Mouse (Mus musculus) heart, embryonic 13.5 days (tissue): ENCODE data around the gene Maneal. TPM values are rescaled to one million over a fixed set of nuclear protein-coding genes. Genes with fewer than 3 reads are reported as not detected.

ENCODE experiments used
- ATAC-seq: fragments of 200-750 bp; cut with Nextera tagmentation; 2 replicates; pipeline ENCODE4 v1.8.0; 2017; ENCODE audit warnings: moderate TSS enrichment; ENCODE audit not compliant: insufficient number of reproducible peaks, low FRiP score, low TSS enrichment; ENCODE audit errors: extremely low read depth
- H3K27ac ChIP-seq: fragments of 300-500 bp; sonication (generic); replicated peaks from 2 replicates; pipeline ENCODE4 v1.5.1; 2015; ENCODE audit warnings: moderate library complexity, mild to moderate bottlenecking, inconsistent platforms
- H3K27me3 ChIP-seq: fragments of 300-500 bp; sonication (generic); replicated peaks from 2 replicates; pipeline ENCODE4 v1.6.1; 2015; ENCODE audit warnings: mild to moderate bottlenecking, inconsistent platforms
- H3K36me3 ChIP-seq: fragments of 300-500 bp; sonication (generic); 2 replicates; pipeline ENCODE4 v1.6.1; 2015; ENCODE audit warnings: mild to moderate bottlenecking, inconsistent platforms
- H3K4me1 ChIP-seq: fragments of 300-500 bp; sonication (generic); 2 replicates; pipeline ENCODE4 v1.6.1; 2015; ENCODE audit warnings: inconsistent platforms
- H3K4me2 ChIP-seq: fragments of 300-500 bp; sonication (generic); 2 replicates; pipeline ENCODE4 v1.6.1; 2015; ENCODE audit warnings: inconsistent platforms, mild to moderate bottlenecking, moderate library complexity
- H3K4me3 ChIP-seq: fragments of 300-500 bp; sonication (generic); 2 replicates; pipeline ENCODE4 v1.5.1; 2015; ENCODE audit warnings: moderate library complexity, mild to moderate bottlenecking, inconsistent platforms
- H3K9ac ChIP-seq: fragments of 300-500 bp; sonication (generic); 2 replicates; pipeline ENCODE4 v1.6.1; 2015; ENCODE audit warnings: inconsistent platforms, mild to moderate bottlenecking, moderate library complexity
- H3K9me3 ChIP-seq: fragments of 300-500 bp; sonication (generic); 2 replicates; pipeline ENCODE4 v1.6.1; 2016; ENCODE audit warnings: inconsistent platforms
- WGBS: fragments of 180-500 bp; shearing (Covaris S2); methylation state at CpG from one replicate; pipeline ENCODE4 v1.1.7; 2015; ENCODE audit warnings: mixed read lengths; 5-methylcytosine and 5-hydroxymethylcytosine counted together
- polyA plus RNA-seq: library from polyadenylated mRNA; unstranded; fragments of >200 nt; fragmentation: Nextera tagmentation; extraction: Ambion mirVana; gene quantifications from 2 replicates; pipeline ENCODE4 v1.2.1, GENCODE M21; 2015

Gene Maneal
- polyA plus RNA-seq, 1 experiment from 2014 or later = not detected

DNA sequence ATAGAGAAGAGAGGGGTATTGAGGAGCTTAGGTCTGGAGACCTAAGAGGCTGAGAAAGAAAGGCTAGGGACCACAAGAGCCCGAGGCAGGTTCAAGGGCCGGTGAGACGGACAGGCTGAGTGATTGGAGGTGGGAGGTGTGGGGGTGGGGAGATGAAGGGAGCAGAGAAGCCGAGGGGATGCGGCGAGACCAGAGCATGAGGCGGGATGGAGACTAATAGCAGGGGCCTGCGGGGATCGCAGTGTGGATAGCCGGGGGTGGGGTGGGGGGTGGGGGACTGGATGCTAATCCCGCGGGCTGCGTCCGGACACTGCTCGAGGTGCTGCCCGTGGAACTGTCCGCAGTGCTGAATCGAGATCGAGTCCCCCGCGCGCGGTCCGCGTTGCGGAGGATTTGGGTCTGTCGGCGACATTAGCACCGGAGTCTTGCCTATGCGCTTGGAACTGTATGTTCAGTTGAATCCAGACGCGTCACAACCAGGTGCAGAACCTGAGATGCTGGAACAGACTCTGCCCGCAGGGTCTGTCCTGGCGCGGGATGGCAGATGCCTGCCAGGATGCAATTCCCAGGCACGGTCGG lies 20.3 kb upstream of the Maneal start:
- H3K4me3 ChIP-seq = no peak overlapping the region
- no peak for ATAC-seq

DNA sequence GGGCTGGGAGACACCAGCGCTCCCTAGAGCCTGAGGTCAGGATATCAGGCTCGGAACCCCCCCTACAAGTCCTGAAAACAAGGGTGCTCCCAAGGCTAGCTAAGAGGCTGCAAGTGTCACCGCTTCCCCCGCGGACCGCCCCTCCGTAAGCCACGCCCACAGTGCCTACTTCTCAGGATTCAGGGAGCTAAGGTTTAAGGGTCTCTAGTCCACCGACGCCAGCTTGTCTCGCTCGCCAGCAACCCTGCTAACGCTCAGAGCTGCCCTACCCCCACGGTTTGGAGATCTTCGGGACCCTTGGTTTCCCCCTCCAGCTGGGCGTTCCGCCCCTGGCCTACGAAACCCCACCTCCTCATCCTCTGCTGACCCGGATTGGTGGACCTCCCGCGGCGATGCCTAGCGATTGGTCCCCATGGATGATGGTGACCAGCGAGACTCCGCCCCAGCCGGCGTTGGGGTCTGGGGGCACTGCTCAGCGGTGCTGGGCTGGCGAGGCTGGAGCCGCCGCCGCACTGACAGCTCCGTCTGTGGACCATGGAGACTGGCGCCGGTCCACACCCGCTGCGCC lies 19.5 kb upstream of the Maneal start:
- no peak overlapping the region for H3K9ac ChIP-seq
- H3K9me3 ChIP-seq = no peaks in the 10 kb centered on the region
- H3K4me1 ChIP-seq = peaks cover 11% of the 10 kb centered on the region
- no peak for ATAC-seq
- peak overlapping the region; percentile 66 for H3K4me2 ChIP-seq
- H3K36me3 ChIP-seq = no peaks in the 10 kb centered on the region
- peak overlapping the region; percentile 42 for H3K4me3 ChIP-seq
- no peak overlapping the region for H3K27ac ChIP-seq
- WGBS = under 1% methylated on average over 37 of the region's 37 CpGs
- peaks cover 85% of the 10 kb centered on the region for H3K27me3 ChIP-seq

More for the DNA sequence above, 20.3 kb upstream of the Maneal start:
- Histone ChIP-seq H3K9ac (no peak overlapping the region), H3K27me3 (peaks cover 91% of the 10 kb centered on the region), H3K9me3 (no peaks in the 10 kb centered on the region), H3K4me1 (peaks cover 11% of the 10 kb centered on the region), H3K27ac (no peak overlapping the region), H3K36me3 (no peaks in the 10 kb centered on the region), H3K4me2 (peak overlapping the region; percentile 66)
- 1% methylated on average over 37 of the region's 37 CpGs for WGBS

DNA sequence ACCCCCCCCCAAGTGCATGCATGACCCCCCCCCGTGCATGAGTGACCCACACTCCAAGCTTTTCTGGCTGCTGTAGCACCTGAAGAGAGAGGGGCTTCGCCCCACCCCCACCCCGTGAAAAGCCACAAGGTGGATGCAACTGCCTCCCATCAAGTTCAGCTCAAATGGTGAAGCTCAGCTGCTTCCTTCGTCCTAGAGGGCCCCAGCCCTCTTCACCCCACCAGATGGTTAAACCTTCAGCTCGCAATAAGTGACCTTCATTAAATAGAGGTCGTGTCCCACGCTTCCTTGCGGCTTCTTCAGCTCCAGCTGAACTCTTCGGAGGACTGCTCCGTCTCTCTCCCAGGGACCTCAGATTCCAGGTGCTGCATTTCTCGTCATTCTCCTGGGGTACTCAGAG lies 18.6 kb upstream of the Maneal start, which contains the start of gene Epha10:
Gene Epha10, plus strand, starts transcription at position 301 of the 400 bp plus-strand sequence.
- Histone ChIP-seq H3K4me1 (peaks cover 11% of the 10 kb centered on the region), H3K9ac (no peak within 1 kb of the TSS), H3K4me2 (peak within 1 kb of the TSS; percentile 66), H3K27ac (no peak within 1 kb of the TSS), H3K27me3 (peaks cover 76% of the 10 kb centered on the region), H3K9me3 (no peaks in the 10 kb centered on the region), H3K4me3 (peak within 1 kb of the TSS; percentile 42), H3K36me3 (no peaks in the 10 kb centered on the region)
- 7% methylated on average over 11 of the region's 11 CpGs for WGBS
- no peak for ATAC-seq

DNA sequence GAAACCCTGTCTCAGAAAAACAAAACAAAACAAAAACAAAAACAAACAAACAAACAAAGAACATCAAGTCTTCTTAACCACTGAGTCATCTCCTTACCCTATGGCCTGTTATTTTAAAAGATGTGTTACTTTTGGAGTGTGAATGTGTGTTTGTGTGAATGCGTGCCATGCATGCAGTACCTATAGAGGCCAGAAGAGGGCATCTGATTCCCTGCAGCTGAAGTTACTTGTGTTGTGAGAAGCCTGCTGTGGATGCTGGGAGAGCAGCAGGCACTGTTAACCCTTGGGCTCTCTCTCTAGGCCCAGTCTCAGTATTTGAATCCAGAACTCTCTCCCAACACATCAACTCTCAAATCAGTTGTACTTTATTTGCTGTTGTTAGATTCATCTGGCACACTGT lies 10.7 kb upstream of the Maneal start:
- H3K4me1 ChIP-seq = no peaks in the 10 kb centered on the region
- ATAC-seq = no peak
- H3K9ac ChIP-seq = no peak overlapping the region
- WGBS = 83% methylated on average over 1 of the region's 1 CpGs
- peaks cover 4% of the 10 kb centered on the region; the same call in 1 of the 2 replicates for H3K9me3 ChIP-seq
- H3K27me3 ChIP-seq = peaks cover 5% of the 10 kb centered on the region; the same call in 1 of the 2 replicates
- no peak overlapping the region for H3K4me3 ChIP-seq
- no peak overlapping the region for H3K4me2 ChIP-seq
- H3K36me3 ChIP-seq = no peaks in the 10 kb centered on the region
- H3K27ac ChIP-seq = no peak overlapping the region

DNA sequence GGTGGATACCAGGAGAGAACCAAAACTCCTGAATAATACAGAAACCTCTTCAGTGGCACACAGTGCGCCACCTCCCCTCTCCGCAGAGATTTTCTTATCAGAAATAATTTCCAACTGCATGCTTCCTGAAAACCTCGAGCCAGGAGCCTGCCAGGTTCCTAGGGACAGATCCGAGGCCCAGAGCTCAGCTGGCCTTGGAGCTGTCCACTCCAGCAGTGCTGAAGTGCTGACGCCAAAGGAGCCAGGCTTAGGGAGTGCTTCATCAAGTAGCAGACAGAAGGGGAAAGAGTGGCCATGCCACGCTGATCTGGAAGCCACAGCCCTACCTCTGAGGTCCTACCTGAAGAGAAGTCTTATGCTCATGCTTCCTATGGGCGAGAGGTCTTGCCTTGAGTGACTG lies 1.5 kb downstream of the Maneal start:
- H3K4me3 ChIP-seq = no peak overlapping the region
- under 1% methylated on average over 7 of the region's 7 CpGs for WGBS
- ATAC-seq = no peak
- peaks cover 50% of the 10 kb centered on the region for H3K27me3 ChIP-seq
- no peak overlapping the region for H3K4me2 ChIP-seq
- H3K36me3 ChIP-seq = peaks cover 17% of the 10 kb centered on the region
- H3K9me3 ChIP-seq = no peaks in the 10 kb centered on the region
- no peak overlapping the region for H3K9ac ChIP-seq
- peaks cover 22% of the 10 kb centered on the region for H3K4me1 ChIP-seq
- no peak overlapping the region for H3K27ac ChIP-seq

DNA sequence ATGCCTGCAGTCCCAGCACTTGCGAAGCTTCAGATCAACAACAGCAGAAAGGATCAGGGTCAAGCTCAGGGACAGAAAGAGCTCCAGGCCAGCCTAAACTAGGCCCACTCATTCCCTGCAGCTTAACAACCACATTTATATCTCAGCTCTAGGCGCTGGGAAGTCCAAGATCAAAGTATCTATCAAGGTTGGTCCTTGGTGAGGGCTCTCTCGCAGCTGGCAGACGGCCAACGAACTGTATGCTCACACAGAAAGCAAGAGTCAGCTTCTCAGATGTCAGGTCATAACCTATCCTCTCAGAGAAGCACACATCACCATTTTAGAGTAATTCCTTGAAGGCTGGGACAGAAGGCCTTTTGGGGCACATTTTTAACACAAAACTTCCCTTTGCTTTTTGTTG lies 3.6 kb downstream of the Maneal start:
- Histone ChIP-seq H3K27ac (no peak overlapping the region), H3K4me3 (no peak overlapping the region), H3K36me3 (peaks cover 35% of the 10 kb centered on the region), H3K27me3 (peaks cover 34% of the 10 kb centered on the region), H3K9me3 (no peaks in the 10 kb centered on the region), H3K4me1 (peaks cover 22% of the 10 kb centered on the region), H3K4me2 (no peak overlapping the region), H3K9ac (no peak overlapping the region)
- WGBS = 51% methylated on average over 5 of the region's 5 CpGs
- ATAC-seq = no peak

DNA sequence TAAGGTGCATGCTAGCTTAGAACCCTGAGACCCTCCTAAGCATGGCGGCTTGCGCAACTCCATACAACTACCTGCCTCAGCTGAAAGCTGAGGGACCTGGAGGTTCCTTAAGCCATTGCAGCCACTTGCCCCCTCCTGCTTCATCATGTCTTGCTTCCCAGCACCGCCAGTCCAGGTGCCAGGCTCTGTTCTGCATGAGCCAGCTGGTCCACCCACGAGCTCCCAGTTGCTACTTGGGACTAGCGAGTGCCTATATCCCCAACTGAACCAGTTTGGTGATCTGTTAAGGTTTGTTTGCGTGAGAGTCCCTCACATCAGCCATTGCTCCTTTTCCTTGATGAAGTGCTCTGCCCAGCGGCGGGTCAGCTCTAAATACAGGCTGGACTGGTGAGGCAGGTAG lies 5.7 kb downstream of the Maneal start:
- no peak overlapping the region for H3K4me3 ChIP-seq
- peaks cover 47% of the 10 kb centered on the region for H3K36me3 ChIP-seq
- H3K27ac ChIP-seq = no peak overlapping the region
- peaks cover 13% of the 10 kb centered on the region for H3K27me3 ChIP-seq
- ATAC-seq = no peak
- H3K4me1 ChIP-seq = peaks cover 22% of the 10 kb centered on the region
- no peak overlapping the region for H3K4me2 ChIP-seq
- H3K9ac ChIP-seq = no peak overlapping the region
- no peaks in the 10 kb centered on the region for H3K9me3 ChIP-seq
- WGBS = 91% methylated on average over 8 of the region's 8 CpGs

DNA sequence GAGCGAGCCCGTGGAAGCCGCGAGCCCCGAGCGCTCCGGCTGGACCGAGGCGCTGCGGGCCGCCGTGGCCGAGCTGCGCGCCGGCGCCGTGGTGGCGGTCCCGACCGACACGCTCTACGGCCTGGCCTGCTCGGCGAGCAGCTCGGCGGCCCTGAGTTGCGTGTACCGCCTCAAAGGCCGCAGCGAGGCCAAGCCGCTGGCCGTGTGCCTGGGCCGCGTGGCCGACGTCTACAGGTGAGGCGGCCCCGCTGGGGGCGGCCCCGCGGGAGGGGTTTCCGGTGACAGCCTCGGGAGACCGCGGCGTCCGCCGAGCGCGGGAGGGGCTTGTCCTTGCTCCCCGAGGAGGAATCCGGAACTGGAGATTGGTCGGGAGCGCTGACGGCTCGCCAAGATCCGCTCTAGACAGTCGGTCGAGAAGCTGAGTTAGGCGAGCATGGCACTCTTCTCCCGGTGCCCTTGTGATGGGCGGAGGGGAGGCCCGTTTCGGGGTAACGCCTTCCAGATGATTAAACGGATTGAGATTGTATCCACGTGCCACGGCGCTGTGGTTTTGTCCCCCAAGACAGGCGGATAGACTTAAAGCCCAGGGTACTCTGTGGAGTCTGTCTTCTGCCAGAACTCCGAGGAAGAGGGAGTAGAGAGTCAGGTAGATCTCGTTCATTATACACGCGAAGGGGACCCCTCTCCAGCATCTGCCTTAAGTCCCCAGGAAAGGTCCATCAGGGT lies 10.9 kb downstream of the Maneal start, which contains the start of gene 1110065P20Rik:
Gene 1110065P20Rik, minus strand, starts transcription at position 264 of the 726 bp plus-strand sequence.
- H3K4me3 ChIP-seq = peak within 1 kb of the TSS; percentile 78
- peak within 1 kb of the TSS; percentile 95 for H3K4me2 ChIP-seq
- no peaks in the 10 kb centered on the region for H3K27me3 ChIP-seq
- ATAC-seq = peak; percentile 25
- no peaks in the 10 kb centered on the region for H3K9me3 ChIP-seq
- under 1% methylated on average over 70 of the region's 75 CpGs for WGBS
- H3K27ac ChIP-seq = peak within 1 kb of the TSS; percentile 93
- H3K36me3 ChIP-seq = peaks cover 36% of the 10 kb centered on the region
- H3K9ac ChIP-seq = peak within 1 kb of the TSS; percentile 94
- peaks cover 26% of the 10 kb centered on the region for H3K4me1 ChIP-seq

DNA sequence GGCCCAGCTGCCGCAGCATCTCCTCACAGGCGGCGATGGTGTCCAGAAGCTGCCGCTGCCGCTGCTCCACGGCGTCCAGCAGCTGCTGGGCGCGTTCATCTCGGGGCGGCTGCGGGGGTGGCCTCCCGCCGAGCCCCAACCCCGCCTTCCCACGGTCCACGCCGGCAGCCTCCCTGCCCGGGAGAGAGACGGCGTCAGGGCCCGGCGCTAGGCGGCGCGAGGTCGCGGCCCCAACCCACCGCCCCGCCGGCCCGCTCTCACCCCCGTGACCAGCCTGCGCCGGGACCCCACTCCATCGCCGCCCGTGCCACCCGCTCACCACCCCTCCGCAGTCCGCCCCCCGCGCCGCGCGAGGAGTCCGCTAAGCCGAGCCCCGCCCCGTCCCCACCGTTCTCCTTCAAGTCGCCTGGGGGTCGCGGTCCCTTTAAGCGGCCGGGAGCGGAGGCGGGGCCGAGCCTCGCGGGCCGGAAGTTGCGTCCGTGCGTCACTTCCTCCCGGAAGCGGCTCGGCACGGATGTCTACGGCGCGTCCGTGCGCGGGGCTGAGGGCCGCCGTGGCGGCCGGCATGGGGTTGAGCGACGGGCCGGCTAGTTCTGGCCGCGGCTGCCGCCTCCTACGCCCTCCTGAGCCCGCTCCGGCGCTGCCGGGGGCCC lies 11.6 kb downstream of the Maneal start, which contains the start of gene Yrdc:
Gene Yrdc, plus strand, starts transcription at position 419 of the 653 bp plus-strand sequence.
- Histone ChIP-seq H3K9me3 (no peaks in the 10 kb centered on the region), H3K9ac (peak within 1 kb of the TSS; percentile 94), H3K27ac (peak within 1 kb of the TSS; percentile 93), H3K36me3 (peaks cover 29% of the 10 kb centered on the region), H3K4me3 (peak within 1 kb of the TSS; percentile 78), H3K4me1 (peaks cover 26% of the 10 kb centered on the region), H3K4me2 (peak within 1 kb of the TSS; percentile 95), H3K27me3 (no peaks in the 10 kb centered on the region)
- ATAC-seq = peak; percentile 91
- WGBS = 1% methylated on average over 64 of the region's 90 CpGs

DNA sequence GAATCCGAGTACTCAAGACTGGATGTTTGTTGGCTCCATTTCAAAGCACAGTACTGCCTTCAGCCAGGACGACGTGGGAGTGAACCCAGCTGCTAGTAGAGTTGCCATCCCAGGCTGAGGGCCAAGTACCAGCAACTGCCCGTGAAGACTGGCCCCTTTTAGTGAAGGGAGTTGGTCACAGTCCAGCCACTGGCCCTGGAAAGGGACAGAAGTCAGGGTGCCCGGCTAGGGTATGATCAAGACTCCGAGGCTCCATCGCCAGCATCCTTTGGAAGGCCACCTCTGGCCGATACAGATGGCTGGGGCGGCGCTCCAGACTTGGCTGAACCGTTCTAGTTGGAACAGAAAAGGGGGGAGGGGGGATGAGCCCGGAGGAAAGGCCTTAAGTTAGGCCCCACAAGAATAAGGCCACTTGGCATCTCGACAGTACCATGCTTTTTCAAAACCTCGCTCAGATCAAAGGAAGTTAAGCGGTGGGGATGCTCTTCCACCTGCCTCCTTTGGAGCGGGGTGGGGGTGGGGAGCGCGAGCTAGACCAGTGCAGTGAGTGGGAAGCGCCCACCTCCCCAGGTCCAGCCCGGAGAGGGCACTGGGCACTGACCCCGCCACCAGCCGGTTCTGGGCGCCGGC lies 12.2 kb downstream of the Maneal start:
- Histone ChIP-seq H3K36me3 (peaks cover 25% of the 10 kb centered on the region), H3K4me3 (peak overlapping the region; percentile 78), H3K27me3 (no peaks in the 10 kb centered on the region), H3K4me1 (peaks cover 26% of the 10 kb centered on the region), H3K4me2 (peak overlapping the region; percentile 81), H3K27ac (peak overlapping the region; percentile 93), H3K9ac (peak overlapping the region; percentile 94), H3K9me3 (no peaks in the 10 kb centered on the region)
- ATAC-seq = no peak
- WGBS = 3% methylated on average over 24 of the region's 24 CpGs

DNA sequence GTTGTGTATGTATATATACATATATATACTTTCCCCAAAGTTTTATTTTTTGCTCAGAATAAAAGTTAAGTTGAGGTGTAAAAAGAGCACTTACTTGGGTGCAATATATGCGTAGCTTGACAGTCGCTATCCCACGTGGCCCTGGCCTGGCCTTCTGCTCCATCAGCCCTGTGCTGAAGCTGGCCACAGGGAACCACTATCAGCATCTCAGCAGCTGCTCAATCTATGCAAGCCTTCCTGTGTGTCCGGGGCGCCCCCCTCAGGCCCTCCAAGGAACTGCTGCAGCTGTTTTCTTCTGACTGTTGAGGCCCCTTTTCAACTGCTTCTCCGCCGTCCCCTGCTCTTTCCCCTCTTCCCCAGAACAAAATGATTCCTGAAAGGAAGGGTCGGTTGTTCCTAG lies 14.4 kb downstream of the Maneal start:
- WGBS = 10% methylated on average over 8 of the region's 8 CpGs
- Histone ChIP-seq H3K27ac (no peak overlapping the region), H3K4me2 (no peak overlapping the region), H3K9me3 (no peaks in the 10 kb centered on the region), H3K4me3 (no peak overlapping the region), H3K36me3 (peaks cover 14% of the 10 kb centered on the region), H3K4me1 (peaks cover 25% of the 10 kb centered on the region), H3K27me3 (no peaks in the 10 kb centered on the region), H3K9ac (no peak overlapping the region)
- no peak for ATAC-seq
